Mouse (Mus musculus): ENCODE measurements around the gene Fbxo3.
"Not testable (repeated sequence)": the region's sequence is repeated elsewhere in the genome, so short reads cannot be mapped to it uniquely, and the experiment has no call there.

Gene Fbxo3

GRCm38 (mm10) chr2:104095741-104096213 lies 68.3 kb downstream of the Fbxo3 start, which contains the start of gene Cd59a:
Gene Cd59a (plus strand): TSS chr2:104095801.
- peak; percentile 92 to 97 for DNase-seq (ENCODE audit: inconsistent age in 2 of 2, low spot score in 1 of 2)

GRCm38 (mm10) chr2:104096256-104096655 lies 68.7 kb downstream of the Fbxo3 start:
- DNase-seq (ENCODE audit: inconsistent age in 2 of 2, low spot score in 1 of 2) = no peak

- not testable (repeated sequence) for DNase-seq (ENCODE audit: inconsistent age in 2 of 2, low spot score in 1 of 2)
Observed at GRCm38 (mm10) chr2:104096796-104097195, 69.3 kb downstream of the Fbxo3 start.

GRCm38 (mm10) chr2:104097396-104097795 lies 69.9 kb downstream of the Fbxo3 start:
- DNase-seq (ENCODE audit: inconsistent age in 2 of 2, low spot score in 1 of 2) = not testable (repeated sequence)

GRCm38 (mm10) chr2:104098529-104099230 lies 71.2 kb downstream of the Fbxo3 start:
- DNase-seq (ENCODE audit: inconsistent age in 2 of 2, low spot score in 1 of 2) = no peak

GRCm38 (mm10) chr2:104099231-104099585 lies 71.7 kb downstream of the Fbxo3 start:
- no peak for DNase-seq (ENCODE audit: inconsistent age in 2 of 2, low spot score in 1 of 2)

GRCm38 (mm10) chr2:104099946-104100345 lies 72.4 kb downstream of the Fbxo3 start:
- DNase-seq (ENCODE audit: inconsistent age in 2 of 2, low spot score in 1 of 2) = no peak

- DNase-seq (ENCODE audit: inconsistent age in 2 of 2, low spot score in 1 of 2) = no peak
Observed at GRCm38 (mm10) chr2:104104800-104105199, 77.3 kb downstream of the Fbxo3 start.

- peak in 1 of 2 experiments; percentile 68 for DNase-seq (ENCODE audit: inconsistent age in 2 of 2, low spot score in 1 of 2)
Observed at GRCm38 (mm10) chr2:104109021-104109420, 81.5 kb downstream of the Fbxo3 start.

GRCm38 (mm10) chr2:104109528-104109927 lies 82.0 kb downstream of the Fbxo3 start:
- no peak for DNase-seq (ENCODE audit: inconsistent age in 2 of 2, low spot score in 1 of 2)

- DNase-seq (ENCODE audit: inconsistent age in 2 of 2, low spot score in 1 of 2) = peak in 1 of 2 experiments; percentile 30
Observed at GRCm38 (mm10) chr2:104110031-104110430, 82.5 kb downstream of the Fbxo3 start.

GRCm38 (mm10) chr2:104111170-104111797 lies 83.8 kb downstream of the Fbxo3 start:
- DNase-seq (ENCODE audit: inconsistent age in 2 of 2, low spot score in 1 of 2) = not testable (repeated sequence)
